Mouse (Mus musculus): ENCODE measurements around the gene Il5. TPM values are rescaled to one million over a fixed set of nuclear protein-coding genes. Genes with fewer than 3 reads are reported as not detected.
A peak's percentile ranks its signal among the peaks of the same experiment; 100 is the strongest.

Il5 gene
- polyA plus RNA-seq, 1 experiment from 2014 or later = not detected

DNA sequence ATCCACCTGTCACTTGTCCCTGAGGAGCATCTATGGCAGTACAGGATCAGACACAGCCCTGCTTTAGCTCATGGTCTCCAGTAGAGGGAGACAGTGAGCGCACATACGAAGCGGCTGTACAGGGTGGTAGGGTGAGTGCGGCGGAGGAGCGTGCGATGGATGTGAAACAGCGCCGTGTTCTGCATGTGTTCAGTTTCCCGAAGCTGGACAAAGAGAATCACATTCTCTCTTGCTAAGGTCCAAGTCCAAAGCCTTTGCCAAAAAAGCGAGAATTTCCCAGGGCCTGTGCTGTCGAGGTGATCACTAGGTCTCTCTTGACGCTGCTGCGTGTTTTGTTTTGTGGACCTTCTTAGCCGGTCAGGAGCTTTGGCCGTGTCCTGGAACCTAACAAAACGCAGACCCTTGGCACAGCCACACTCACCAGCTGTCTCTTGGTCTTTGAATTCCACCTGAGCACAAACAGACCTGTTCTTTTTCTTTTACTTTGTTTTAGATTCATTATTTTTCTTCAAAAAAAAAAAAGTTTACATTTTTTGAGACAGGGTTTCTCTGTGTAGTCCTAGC is 15.2 kb downstream of the Il5 start:
- 22% methylated on average over 17 of the region's 17 CpGs for WGBS
- Histone ChIP-seq H3K4me3 (ENCODE audit: low read length) (no peak overlapping the region; the same call in 1 of the 2 replicates), H3K9ac (ENCODE audit: low read depth, low read length) (0 out of 2 replicates have a peak overlapping the region, but pooled peaks have one; percentile 16)

GRCm38 (mm10) chr11:53736771-53737572 is 16.4 kb downstream of the Il5 start:
- Histone ChIP-seq H3K27ac (ENCODE audit: low read length) (no peak overlapping the region), H3K9me3 (ENCODE audit: control insufficient read depth, low read length) (no peaks in the 10 kb centered on the region), H3K9ac (ENCODE audit: low read depth, low read length) (no peak overlapping the region), H3K4me3 (ENCODE audit: low read length) (no peak overlapping the region), H3K4me1 (ENCODE audit: control insufficient read depth, insufficient read depth, low read length) (no peaks in the 10 kb centered on the region), H3K27me3 (replicated peaks; ENCODE audit: control insufficient read depth, insufficient read depth, low read length) (no peaks in the 10 kb centered on the region), H3K4me2 (ENCODE audit: low read depth, low read length) (no peak overlapping the region), H3K36me3 (ENCODE audit: control insufficient read depth, insufficient read depth, low read length) (no peaks in the 10 kb centered on the region)
- WGBS = 51% methylated on average over 14 of the region's 14 CpGs
- peak; percentile 58 for ATAC-seq

More for the DNA sequence above, 15.2 kb downstream of the Il5 start:
- Histone ChIP-seq H3K36me3 (ENCODE audit: control insufficient read depth, insufficient read depth, low read length) (no peaks in the 10 kb centered on the region), H3K27ac (ENCODE audit: low read length) (no peak overlapping the region), H3K4me2 (ENCODE audit: low read depth, low read length) (peak overlapping the region; percentile 48), H3K4me1 (ENCODE audit: control insufficient read depth, insufficient read depth, low read length) (no peaks in the 10 kb centered on the region), H3K27me3 (replicated peaks; ENCODE audit: control insufficient read depth, insufficient read depth, low read length) (no peaks in the 10 kb centered on the region), H3K9me3 (ENCODE audit: control insufficient read depth, low read length) (no peaks in the 10 kb centered on the region)
- ATAC-seq = peak; percentile 82

GRCm38 (mm10) chr11:53737573-53737946 is 17.0 kb downstream of the Il5 start:
- H3K27me3 ChIP-seq (replicated peaks; ENCODE audit: control insufficient read depth, insufficient read depth, low read length) = no peaks in the 10 kb centered on the region

DNA sequence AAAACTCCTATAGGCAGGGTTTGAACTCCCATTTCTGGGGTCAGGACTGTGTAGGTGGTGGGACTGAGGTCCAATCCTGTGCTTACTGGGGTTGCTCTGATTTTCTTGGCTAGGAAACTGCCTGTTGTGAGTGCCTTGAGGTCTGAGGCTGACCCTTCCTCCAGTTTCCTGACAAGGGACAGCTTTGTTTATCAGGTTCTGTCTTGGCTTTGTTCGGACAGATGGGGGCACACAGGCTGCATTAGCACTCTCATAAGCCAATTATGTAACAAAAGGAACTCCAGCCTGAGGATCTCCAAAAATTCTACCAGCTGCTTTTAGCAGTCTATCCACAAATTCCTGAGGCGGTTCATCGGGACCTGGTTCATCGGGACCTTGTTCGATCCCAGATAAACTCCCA is 21.8 kb downstream of the Il5 start:
- Histone ChIP-seq H3K27me3 (replicated peaks; ENCODE audit: control insufficient read depth, insufficient read depth, low read length) (no peaks in the 10 kb centered on the region), H3K9me3 (ENCODE audit: control insufficient read depth, low read length) (no peaks in the 10 kb centered on the region), H3K9ac (ENCODE audit: low read depth, low read length) (no peak overlapping the region), H3K4me2 (ENCODE audit: low read depth, low read length) (no peak overlapping the region), H3K36me3 (ENCODE audit: control insufficient read depth, insufficient read depth, low read length) (no peaks in the 10 kb centered on the region), H3K4me3 (ENCODE audit: low read length) (no peak overlapping the region), H3K4me1 (ENCODE audit: control insufficient read depth, insufficient read depth, low read length) (no peaks in the 10 kb centered on the region), H3K27ac (ENCODE audit: low read length) (no peak overlapping the region)
- ATAC-seq = peak; percentile 16; the same call in 1 of the 2 replicates
- WGBS = 41% methylated on average over 5 of the region's 5 CpGs

More at GRCm38 (mm10) chr11:53737573-53737946, 17.0 kb downstream of the Il5 start:
- WGBS = 40% methylated on average over 6 of the region's 6 CpGs
- Histone ChIP-seq H3K27ac (ENCODE audit: low read length) (no peak overlapping the region), H3K36me3 (ENCODE audit: control insufficient read depth, insufficient read depth, low read length) (no peaks in the 10 kb centered on the region), H3K9ac (ENCODE audit: low read depth, low read length) (no peak overlapping the region), H3K4me1 (ENCODE audit: control insufficient read depth, insufficient read depth, low read length) (no peaks in the 10 kb centered on the region), H3K4me3 (ENCODE audit: low read length) (no peak overlapping the region), H3K9me3 (ENCODE audit: control insufficient read depth, low read length) (no peaks in the 10 kb centered on the region), H3K4me2 (ENCODE audit: low read depth, low read length) (no peak overlapping the region)
- ATAC-seq = peak; percentile 61; the same call in 1 of the 2 replicates

DNA sequence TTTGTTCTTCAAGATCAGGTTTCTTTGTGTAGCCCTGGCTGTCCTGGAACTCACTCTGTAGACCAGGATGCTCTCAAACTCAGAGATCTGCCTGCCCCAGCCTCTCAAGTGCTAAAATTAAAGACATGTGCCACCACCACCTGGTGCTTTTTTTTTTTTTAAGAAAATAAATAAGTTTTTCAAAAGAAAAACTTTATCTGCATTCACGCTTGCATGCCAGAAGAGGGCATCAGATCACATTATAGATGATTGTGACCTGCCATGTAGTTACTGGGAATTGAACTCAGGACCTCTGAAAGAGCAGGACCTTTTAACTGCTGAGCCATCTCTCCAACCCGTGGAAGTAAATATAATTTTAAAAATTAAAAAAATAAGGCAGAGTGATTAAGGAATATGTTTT is 24.7 kb downstream of the Il5 start:
- no peaks in the 10 kb centered on the region for H3K4me1 ChIP-seq (ENCODE audit: control insufficient read depth, insufficient read depth, low read length)
- H3K36me3 ChIP-seq (ENCODE audit: control insufficient read depth, insufficient read depth, low read length) = no peaks in the 10 kb centered on the region
- no peak overlapping the region for H3K4me3 ChIP-seq (ENCODE audit: low read length)
- ATAC-seq = no peak
- WGBS = 93% methylated on average over 2 of the region's 2 CpGs
- H3K9ac ChIP-seq (ENCODE audit: low read depth, low read length) = no peak overlapping the region
- no peaks in the 10 kb centered on the region for H3K27me3 ChIP-seq (replicated peaks; ENCODE audit: control insufficient read depth, insufficient read depth, low read length)
- H3K27ac ChIP-seq (ENCODE audit: low read length) = no peak overlapping the region
- H3K4me2 ChIP-seq (ENCODE audit: low read depth, low read length) = no peak overlapping the region
- no peaks in the 10 kb centered on the region for H3K9me3 ChIP-seq (ENCODE audit: control insufficient read depth, low read length)

DNA sequence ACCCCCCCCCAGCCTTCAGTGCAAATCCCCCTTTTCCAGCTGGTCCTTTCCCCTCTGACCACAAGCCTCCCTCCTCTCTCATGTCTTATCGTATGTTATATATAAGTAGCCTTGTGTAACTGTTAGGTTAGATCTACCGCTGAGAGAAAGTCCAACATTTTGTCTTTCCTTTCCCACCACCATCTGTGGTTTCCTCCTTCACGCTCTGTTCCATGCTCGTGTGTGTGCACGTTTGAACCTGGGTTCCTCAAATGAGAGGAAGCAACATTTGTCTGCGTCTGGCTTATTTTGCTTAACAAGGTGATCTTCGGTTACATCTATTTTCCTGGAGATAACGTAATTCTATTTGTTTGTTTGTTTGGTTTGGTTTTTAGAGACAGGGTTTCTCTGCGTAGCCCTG is 27.4 kb downstream of the Il5 start:
- Histone ChIP-seq H3K27ac (ENCODE audit: low read length) (no peak overlapping the region), H3K4me3 (ENCODE audit: low read length) (no peak overlapping the region), H3K4me1 (ENCODE audit: control insufficient read depth, insufficient read depth, low read length) (no peaks in the 10 kb centered on the region), H3K9ac (ENCODE audit: low read depth, low read length) (no peak overlapping the region), H3K27me3 (replicated peaks; ENCODE audit: control insufficient read depth, insufficient read depth, low read length) (no peaks in the 10 kb centered on the region), H3K9me3 (ENCODE audit: control insufficient read depth, low read length) (no peaks in the 10 kb centered on the region), H3K4me2 (ENCODE audit: low read depth, low read length) (no peak overlapping the region), H3K36me3 (ENCODE audit: control insufficient read depth, insufficient read depth, low read length) (no peaks in the 10 kb centered on the region)
- ATAC-seq = no peak
- WGBS = 89% methylated on average over 9 of the region's 9 CpGs

DNA sequence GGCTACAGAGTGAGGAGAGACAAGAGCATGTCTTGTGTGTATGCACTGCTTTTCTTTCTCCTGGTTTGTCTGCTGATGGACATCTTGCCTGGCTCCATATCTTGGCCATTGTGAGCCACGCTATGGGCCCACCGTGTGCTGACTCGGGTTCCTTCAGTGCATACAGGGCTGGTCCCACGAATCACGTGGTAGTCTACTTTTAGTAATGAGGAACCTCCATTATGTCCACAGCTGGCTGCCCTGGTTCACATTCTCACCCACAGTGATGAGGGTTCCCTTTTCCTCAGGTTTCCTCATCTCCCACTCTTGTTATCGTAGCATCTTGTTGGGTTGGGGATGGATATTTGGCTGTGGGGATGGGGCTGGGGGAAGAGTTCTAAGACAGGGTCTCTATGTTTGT is 28.0 kb downstream of the Il5 start:
- no peak overlapping the region for H3K4me2 ChIP-seq (ENCODE audit: low read depth, low read length)
- no peaks in the 10 kb centered on the region for H3K36me3 ChIP-seq (ENCODE audit: control insufficient read depth, insufficient read depth, low read length)
- H3K9ac ChIP-seq (ENCODE audit: low read depth, low read length) = no peak overlapping the region
- no peaks in the 10 kb centered on the region for H3K9me3 ChIP-seq (ENCODE audit: control insufficient read depth, low read length)
- H3K4me3 ChIP-seq (ENCODE audit: low read length) = no peak overlapping the region
- H3K4me1 ChIP-seq (ENCODE audit: control insufficient read depth, insufficient read depth, low read length) = no peaks in the 10 kb centered on the region
- no peak for ATAC-seq
- no peaks in the 10 kb centered on the region for H3K27me3 ChIP-seq (replicated peaks; ENCODE audit: control insufficient read depth, insufficient read depth, low read length)
- WGBS = 89% methylated on average over 6 of the region's 6 CpGs
- no peak overlapping the region for H3K27ac ChIP-seq (ENCODE audit: low read length)

GRCm38 (mm10) chr11:53749306-53749705 is 28.7 kb downstream of the Il5 start:
- no peak for ATAC-seq
- no peak overlapping the region for H3K4me3 ChIP-seq (ENCODE audit: low read length)
- no peaks in the 10 kb centered on the region for H3K9me3 ChIP-seq (ENCODE audit: control insufficient read depth, low read length)
- H3K4me1 ChIP-seq (ENCODE audit: control insufficient read depth, insufficient read depth, low read length) = no peaks in the 10 kb centered on the region
- H3K27me3 ChIP-seq (replicated peaks; ENCODE audit: control insufficient read depth, insufficient read depth, low read length) = no peaks in the 10 kb centered on the region
- H3K27ac ChIP-seq (ENCODE audit: low read length) = no peak overlapping the region
- WGBS = 63% methylated on average over 4 of the region's 4 CpGs
- no peak overlapping the region for H3K4me2 ChIP-seq (ENCODE audit: low read depth, low read length)
- H3K9ac ChIP-seq (ENCODE audit: low read depth, low read length) = no peak overlapping the region
- H3K36me3 ChIP-seq (ENCODE audit: control insufficient read depth, insufficient read depth, low read length) = no peaks in the 10 kb centered on the region

- ATAC-seq = no peak
- Histone ChIP-seq H3K36me3 (ENCODE audit: control insufficient read depth, insufficient read depth, low read length) (no peaks in the 10 kb centered on the region), H3K27me3 (replicated peaks; ENCODE audit: control insufficient read depth, insufficient read depth, low read length) (no peaks in the 10 kb centered on the region), H3K9me3 (ENCODE audit: control insufficient read depth, low read length) (no peaks in the 10 kb centered on the region), H3K9ac (ENCODE audit: low read depth, low read length) (no peak overlapping the region), H3K4me2 (ENCODE audit: low read depth, low read length) (no peak overlapping the region), H3K4me1 (ENCODE audit: control insufficient read depth, insufficient read depth, low read length) (no peaks in the 10 kb centered on the region), H3K4me3 (ENCODE audit: low read length) (no peak overlapping the region), H3K27ac (ENCODE audit: low read length) (no peak overlapping the region)
- WGBS = 60% methylated on average over 5 of the region's 5 CpGs
These were observed 29.2 kb downstream of the Il5 start for GRCm38 (mm10) chr11:53749716-53750352.
